Mouse (Mus musculus): ENCODE measurements around the gene Dhx58. TPM values are rescaled to one million over a fixed set of nuclear protein-coding genes. Genes with fewer than 3 reads are reported as not detected.
A peak's percentile ranks its signal among the peaks of the same experiment; 100 is the strongest.

Gene Dhx58
- polyA plus RNA-seq, 2 experiments from 2014 or later = 31.6 to 60.3 TPM

DNA sequence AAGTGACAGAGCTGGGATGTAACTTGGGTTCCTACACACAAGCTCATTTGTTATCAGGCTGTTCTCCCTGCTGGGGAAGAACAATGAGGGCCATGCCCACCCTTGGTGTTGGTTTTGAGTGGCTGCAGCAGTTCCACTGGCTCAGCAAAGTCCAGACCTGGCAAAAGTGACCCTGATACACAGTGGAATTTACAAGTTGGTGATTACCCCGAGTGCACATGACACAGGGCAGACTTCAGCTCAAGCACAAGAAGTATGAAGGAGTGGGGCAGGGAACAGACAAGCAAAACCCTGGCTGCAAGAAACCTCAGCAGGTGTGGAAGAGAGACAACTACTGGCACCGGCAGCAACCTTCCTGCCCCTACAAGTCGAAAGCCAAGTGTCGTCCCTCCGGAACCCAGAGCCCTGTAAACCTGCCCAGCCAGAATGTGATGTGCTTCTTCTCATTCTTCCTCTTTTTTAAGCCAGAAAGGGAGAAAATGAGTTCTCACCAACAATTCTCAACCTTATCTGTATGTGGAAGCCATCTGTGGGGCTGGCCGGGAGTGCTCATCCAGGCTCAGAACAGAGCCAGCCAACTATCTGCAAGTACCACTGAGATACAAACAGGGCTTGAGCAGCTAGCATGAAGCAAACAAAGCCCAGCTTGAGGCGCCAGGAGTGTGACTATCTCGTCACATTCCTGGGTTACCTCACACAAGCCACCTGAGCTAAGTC lies 17.9 kb upstream of the Dhx58 start:
- ATAC-seq = no peak

DNA sequence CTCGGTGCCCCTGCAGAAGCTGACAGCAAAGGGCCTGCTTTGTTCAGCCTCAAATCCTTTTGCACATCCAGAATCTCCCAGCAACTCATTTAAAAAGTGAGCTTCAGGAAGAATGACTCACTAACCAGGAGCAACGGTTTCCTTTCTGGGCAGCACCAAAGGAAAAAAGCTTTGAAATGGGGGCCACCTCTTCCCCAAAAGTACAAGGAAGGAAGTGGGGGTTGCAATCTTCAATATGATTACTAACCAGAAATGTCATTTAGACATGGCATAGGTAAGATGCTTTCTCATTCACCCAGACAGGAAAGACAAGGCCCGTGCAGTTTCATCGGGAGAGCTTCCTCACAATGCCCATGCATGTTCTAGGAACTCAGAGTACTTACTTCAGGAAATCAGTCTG lies 17.2 kb upstream of the Dhx58 start:
- no peak for ATAC-seq

DNA sequence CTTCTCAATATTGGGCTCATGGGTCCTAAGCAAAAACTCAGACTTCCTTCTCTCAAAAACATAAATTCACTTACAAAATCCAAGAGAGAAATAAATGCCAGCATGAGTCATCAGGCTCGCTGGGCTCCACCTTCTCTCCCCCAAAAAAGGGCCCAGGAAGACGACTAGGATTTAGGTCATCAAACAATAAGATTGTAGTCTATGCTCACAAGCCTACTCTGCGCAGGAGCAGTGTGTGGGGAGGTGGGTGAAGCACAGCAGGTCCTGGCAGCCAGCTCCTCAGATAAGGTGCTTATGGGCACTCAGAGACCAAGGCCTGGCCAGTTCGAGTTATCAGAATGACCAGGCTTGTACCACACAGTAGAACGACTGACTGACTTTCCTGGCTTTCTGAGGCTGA lies 16.3 kb upstream of the Dhx58 start:
- ATAC-seq = no peak

DNA sequence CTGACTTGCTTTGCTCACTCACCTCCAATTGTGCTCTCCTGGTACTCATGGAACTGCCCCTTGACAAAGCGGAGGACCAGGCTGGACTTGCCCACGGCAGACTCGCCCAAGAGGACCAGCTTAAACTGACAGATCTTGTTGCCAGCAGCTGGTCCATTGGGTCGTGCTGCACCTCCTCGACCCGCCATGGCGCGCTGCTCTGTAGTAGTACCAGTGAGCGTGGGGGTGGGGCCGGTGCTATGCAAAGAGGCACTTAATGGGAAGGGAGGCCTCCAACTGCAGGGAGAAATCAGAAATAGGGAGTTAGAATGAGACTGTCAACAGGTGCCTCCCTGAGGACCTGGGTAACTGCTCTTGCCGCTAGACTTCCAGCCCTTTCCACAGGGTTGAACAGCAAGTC lies 15.8 kb upstream of the Dhx58 start:
- ATAC-seq = no peak

DNA sequence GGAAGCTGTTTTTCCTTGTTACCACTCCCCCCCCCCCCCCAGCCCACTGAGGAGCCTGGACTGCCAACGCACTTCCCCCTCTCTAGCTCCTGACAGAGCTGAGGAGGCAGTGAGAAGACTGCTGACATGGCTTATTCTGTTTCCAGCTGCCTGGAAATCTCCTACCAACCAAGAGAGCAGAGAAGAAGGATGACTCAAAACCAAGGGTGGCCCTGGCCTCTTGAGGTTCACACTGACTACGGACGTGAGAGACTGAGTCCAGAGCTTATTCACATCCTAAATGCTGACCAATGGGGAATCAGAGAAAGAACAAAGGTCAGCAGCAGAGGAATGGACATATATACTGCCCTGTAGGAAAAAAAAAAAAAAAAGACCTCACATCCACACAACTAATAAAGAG lies 15.2 kb upstream of the Dhx58 start:
- no peak for ATAC-seq

DNA sequence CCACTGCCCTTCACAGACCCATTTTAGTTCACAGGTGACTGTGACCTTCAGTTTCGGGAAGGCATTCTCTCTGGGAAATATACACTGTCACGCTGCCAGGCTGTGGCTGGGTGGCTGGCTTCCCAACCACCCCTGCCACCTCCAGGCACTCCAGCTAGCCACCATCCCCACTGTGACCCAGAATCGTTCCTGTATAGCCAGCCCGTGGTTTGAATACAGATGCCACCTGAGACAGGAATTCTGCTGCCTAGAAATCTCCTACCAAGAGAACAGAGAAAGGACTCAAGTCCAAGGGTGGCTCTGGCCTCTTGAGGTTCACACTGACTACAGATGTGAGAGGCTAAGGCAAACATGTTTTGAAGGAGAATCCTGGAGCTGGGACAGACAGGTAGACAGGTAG lies 14.8 kb upstream of the Dhx58 start:
- ATAC-seq = no peak

DNA sequence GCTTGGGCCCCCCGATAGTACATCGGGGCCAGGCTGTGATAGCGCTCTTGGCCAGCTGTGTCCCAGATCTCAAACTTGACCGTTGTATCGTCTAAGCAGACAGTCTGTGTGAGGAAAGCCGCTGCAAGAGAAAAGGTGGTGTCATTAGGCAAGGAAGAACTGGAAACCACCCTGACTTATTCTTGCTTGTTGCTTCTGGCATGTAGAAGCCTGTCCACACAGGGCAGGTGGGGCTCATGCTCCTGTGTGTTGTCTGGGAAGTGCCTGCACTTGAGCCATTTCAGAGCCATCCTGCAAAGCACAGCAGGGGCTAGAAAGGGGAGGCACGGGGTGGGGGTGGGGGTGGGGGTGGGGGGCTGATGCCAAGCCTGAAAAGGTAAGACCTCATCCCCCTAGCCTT lies 14.4 kb upstream of the Dhx58 start:
- no peak for ATAC-seq

DNA sequence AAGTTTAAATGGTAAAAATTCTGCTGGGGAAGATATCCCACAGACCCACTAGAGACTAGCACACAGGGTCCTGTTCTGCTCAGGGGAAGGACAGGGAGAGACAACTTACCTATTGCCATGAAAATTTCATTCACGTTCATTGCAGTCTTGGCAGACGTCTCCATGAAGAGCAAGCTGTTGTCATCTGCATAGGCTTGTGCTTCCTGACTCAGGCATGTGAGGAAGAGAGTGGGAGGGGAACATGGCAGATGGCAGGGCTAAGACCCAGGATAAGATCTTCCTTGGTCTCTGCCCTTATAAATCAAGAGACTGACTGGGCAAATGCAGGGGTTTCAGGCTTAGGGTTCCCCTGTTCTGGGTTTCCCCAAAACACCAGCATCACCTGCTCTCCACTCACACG lies 12.6 kb upstream of the Dhx58 start:
- ATAC-seq = no peak

DNA sequence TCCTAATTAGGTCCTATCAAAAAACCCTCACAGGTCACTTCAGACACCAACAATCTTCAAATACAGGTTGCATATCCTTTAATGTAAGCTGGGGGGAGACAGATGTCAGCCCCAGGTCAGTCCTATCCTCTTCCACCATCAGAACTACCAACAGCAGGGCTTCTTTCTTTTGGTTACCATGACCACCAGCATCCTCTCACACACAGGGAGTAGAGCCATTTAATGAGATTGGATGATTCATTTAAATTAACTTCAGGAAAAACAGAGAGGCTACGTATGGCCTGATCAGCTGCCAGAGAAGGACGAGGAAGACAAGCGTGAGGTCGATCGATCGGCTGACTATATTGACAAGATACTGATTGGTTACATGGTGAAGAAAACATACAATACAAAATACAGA lies 10.9 kb upstream of the Dhx58 start:
- no peak for ATAC-seq

DNA sequence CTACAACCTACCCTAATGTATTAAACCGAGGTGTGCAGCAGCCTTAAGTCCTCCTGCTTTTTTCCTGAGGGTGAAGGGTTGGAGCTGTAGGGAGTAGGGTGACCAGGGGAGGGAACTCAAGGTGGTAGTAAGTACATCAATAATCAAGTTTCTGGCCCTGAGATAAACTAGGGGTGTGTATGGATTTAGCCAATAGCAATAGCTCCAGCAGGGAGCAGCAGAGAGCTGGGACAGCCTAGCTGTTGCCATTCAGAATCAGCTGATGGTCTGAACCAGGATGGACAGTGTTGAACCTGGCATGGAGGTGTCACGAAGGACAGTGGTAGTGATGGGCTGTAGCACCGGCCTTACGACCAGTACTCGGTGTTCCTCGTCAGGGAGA lies 10.5 kb upstream of the Dhx58 start:
- ATAC-seq = peak; percentile 36

DNA sequence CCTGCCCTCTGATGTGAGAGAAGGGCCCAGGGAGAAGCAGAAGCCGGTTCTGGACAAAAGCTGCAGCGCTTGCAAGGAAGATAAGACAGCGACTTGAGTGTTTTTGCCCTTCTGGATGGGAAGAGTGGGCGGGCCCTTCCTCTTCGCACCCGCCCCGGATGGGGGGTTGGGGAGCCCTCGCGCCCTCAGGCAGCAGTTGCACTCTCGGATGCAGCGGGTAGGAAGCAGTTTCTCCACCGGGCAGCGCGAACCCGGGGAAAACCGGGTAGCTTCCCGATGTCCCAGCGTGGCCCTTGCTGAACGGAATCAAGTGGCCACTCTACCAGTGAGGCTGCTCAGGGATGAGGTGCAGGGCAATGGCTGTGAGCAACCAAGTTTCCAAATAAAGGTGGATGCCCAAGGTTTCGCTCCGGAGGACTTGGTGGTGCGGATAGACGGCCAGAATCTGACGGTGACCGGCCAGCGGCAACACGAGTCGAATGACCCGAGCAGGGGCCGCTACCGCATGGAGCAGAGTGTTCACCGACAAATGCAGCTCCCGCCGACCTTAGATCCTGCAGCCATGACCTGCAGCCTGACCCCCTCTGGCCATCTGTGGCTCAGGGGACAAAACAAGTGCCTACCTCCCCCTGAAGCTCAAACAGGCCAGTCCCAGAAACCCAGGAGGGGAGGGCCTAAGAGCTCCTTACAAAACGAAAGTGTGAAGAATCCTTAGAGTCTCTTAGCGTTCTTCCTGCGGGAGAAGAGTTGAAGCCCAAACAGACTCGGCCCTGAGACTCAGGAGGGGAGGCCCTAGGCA lies 9.9 kb upstream of the Dhx58 start, which contains the start of gene Hspb9:
TSS of gene Hspb9 (plus strand) at position 116 of the 799 bp plus-strand sequence.
- peak; percentile 84 for ATAC-seq

DNA sequence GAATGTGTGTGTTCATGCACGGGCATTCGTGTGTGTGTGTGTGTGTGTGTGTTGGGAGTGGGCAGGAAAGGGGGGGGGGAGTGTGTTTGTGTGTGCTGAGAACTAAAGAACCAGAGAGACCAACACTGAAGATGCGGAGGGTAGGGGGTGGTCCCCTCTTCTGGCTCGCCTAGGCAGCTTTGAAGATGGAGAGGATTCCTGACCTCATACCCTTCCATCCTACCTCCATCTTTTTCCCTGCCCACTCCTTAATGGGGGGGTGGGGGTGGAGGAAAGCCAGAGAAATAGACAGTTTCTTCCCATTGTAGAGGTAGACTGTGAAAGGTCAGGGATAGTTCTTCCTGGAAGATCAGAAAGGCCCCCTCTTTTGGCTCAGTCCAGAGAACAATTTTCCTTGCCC lies 9.1 kb upstream of the Dhx58 start:
- ATAC-seq = no peak

DNA sequence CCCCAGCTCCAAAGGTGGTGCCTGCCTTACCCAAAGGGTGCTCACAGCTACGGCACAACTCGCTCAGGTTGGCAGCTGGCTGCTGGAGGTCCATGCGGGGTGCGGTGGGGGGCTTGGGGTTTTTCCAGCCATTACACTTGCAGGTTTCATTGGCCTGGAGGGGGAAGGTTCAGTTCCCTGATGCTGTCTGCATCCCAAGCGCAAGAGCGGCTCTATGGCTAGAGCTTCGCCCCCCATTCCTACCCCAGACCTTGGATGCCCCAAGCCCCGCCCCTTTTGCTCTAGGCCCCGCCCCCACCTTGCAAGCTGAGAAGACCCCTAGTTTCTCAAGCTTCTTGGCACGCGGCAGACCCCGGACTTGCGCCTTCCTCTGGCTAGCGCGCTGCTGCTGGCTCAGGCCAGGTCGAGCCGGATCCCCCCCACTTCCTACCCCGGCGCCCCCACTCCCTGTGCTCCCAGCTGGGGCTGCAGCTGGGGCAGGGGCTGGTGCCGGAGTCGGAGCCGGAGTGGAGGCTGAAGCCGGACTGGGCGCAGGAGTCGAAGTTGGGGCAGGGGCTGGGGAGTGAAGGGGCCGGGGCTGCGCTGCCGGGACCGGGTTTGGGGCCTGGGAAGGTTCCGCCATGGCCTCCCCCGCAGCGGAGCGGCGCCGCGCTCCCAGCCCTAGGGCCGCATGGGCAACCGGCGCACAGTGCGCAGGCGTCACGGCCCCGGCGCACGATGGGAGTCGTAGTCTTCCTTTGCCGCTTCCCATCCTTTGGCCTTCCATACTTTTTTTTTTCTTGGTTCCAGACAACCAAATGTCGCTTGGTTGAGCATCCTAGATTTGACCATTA lies 7.9 kb upstream of the Dhx58 start, which contains the start of gene Kat2a:
TSS of gene Kat2a (minus strand) at position 683 of the 833 bp plus-strand sequence.
- peak; percentile 63 for ATAC-seq

DNA sequence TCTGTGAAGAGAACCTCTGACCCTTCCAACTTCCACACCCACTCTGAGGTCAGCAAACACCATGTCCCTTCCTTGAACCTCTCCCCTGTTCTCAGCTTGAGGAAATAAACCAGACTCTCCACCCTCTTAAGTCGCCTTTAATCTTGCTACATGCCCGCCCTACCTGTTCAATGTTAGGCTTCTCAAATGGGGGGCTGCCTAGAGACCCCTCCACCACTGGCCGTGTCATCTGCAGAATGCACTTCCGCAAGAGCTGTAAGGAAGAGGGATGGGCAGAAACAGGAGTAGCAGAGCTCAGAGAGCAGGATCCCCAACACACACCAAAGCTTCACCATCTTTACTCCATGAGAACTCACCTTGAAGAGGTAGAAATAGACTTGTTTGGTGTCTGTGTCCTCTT lies 6.9 kb upstream of the Dhx58 start:
- ATAC-seq = no peak

DNA sequence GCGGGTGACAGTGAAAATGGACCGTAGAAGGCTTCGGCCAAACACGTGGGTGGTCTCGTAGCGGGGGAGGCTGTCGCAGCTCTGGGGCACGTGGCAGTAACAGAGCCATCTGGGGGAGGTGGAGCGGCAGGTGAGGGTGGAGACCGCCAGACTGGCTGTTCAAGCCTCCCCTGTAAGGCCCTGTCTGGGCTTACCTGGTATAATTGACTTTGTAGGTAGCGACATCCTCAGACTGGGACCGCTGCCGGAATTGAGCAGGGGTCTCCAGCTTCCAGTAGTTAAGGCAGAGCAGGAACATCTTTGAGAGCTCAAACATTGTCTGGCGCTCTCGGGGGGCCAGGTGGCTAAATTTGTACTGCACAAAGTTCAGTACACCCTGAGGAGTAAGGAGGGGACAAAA lies 6.5 kb upstream of the Dhx58 start:
- no peak for ATAC-seq

DNA sequence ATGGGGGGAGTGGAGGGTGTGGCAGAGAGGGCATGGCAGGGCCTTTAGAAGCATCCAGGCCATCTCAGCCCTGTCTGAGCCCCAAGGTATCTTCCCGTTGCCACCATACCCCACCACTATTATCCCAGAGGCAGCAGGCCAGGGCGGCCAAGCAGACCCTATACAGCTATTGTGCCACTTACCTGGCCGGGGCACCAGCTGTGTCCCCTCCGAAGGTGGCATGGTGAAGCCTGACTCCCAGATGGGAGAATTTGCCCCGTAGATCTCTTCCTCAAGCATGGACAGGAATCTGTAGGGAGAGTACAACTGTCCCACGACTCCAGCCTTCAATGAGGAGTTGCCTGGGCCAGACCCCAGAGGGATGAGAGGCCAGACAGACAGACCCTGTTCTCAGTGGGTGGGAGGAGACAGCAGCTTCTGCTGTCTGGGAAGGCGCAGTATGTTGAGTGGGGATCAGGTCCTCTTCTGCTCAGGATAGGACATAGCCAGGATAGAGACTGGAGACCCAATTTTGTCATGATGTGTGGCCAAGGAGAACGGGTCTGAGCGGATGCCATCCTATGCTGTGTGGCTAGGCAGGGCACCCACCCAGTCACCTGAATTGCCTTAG lies 5.2 kb upstream of the Dhx58 start:
- no peak for ATAC-seq

DNA sequence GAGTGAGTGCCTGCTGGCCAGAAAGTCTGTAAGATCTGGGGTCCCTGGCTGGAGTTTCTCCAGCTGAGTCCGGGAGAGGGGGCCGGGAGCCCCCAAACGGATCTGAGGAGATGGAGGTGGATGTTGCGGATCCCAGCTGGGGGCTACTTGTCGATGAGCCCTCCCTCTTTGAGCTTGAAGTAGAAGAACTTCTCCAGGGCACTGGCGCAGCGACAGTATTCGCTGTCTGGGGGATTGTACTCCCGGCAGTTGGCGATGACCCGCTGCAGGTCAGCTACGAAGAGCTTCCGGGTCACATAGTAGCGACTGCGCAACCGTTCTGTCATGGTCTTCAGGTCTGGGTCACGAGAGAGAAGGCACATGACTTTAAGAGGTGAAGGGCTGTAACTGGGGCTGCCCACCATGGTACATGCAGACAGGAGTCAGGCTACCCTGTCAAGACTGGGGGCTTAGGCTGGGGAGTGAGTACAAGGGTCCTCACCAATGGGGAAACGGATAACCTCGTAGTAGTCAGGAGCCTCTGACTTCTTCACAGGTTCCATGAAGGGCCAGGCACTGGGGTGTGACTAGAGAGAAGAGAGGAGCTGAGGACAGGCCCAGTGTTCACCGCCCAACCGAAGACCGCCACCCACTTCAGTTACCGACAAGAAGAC lies 1.1 kb upstream of the Dhx58 start:
- no peak for ATAC-seq

DNA sequence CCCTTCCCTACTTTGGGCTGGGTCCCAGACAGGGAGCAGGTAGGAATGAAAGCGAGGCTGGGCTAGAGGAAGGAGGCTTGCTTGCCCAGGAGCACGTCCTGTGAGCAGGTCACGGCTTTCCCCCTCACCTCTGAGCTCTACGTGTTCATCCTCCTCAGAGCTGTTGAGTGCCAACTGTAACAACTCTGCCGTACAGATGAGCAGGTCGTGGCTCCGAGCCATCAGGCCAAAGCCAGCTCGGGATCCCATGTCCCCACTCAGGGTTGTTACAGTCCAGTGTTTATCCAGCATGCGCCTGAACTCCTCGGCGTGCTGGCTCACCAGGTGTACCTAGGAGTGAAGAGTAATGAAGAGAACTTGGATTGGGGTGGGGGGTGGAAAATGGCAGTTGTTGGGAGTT lies 705 bp downstream of the Dhx58 start:
- peak; percentile 46 for ATAC-seq

DNA sequence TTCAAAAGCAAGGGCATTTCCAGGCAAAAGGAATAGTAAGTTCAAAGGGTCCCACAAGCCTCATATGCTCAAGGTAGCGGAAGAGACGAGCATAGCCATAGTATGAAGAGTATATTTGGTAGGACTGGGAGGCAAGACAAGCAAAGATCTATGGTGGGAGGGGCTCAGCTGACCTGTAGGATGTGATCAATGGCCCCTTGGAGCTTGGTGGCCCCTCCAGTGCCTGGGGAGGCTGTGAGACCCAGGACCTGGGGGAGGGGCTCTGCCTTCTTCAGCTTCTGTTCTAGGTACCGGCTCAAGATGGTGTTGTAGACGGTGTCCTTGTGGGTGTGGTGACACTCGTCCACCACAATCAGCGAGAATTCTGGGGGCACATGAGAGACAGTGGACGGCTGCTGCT lies 1.2 kb downstream of the Dhx58 start:
- no peak for ATAC-seq

DNA sequence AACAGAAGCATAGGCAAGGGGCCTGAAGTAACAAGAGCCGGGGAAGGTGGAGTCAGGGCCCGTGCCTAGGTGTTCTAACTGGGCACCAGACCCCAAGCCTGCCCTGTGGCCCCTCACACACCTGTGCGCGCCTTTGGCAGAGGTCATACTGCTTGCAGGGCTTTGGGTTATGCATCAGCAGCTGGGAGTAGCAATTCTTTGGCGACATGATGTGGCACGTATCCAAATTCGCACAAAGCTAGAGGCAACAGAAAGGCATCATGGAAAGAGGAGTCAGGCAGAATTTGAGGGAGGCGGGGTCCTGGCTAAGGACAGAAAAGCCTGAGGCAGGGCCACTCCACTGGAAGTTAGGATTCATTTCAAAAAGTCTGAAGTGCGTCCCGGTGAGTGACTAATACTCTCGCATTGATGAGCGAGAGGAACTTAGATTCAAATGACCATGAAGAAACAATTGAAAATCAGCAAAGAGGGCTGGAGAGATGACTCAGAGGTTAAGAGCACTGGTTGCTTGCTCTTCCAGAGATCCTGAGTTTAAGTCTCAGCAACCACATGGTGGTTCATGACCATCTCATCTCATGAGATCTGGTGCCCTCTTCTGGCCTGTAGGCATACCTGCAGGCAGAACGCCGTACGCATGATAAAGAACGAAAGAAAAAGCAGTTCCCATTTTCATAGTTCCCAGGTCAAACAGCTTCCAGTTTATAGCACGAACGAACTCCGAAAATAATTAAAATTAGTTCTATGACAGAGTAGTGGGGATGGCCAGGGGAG lies 1.8 kb downstream of the Dhx58 start:
- ATAC-seq = peak; percentile 75

DNA sequence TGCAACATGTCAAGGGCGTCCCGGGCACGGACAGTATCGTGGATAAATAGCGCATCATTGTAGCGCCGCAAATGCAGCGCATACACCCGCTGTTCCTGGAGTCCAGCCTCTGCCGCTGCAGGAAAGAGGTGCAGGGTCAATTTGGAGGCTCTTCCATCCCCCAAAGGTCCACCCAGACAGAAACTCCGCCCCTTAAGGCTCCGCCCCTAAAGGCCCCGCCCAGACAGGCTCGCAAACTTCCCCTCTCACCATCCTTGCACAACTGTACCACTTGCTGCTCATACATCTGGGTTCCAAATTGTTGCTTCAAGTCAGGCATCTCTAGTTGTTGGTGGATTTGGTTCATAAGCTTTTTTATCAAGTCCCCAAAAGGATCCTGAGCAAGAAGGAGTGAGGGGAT lies 2.8 kb downstream of the Dhx58 start:
- ATAC-seq = no peak

DNA sequence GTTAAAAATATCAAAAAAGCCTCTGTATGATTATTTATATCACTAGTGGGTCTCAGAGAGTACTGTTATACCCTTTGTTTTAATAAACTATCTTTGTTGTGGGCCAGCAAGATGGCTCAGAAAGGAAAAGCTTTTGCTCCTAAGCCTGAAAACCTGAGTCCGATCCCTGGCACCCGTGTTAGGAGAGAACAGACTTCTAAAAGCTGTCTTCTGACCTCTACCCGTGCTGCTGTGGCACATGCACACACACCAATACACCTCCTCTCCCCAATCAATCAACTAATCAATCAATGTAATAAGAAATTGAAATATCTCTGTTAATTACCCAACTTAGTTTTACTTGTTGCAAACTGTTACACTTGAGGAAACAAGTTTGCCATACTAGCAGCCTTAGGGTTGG lies 3.4 kb downstream of the Dhx58 start:
- no peak for ATAC-seq

Data from CD4-positive, CD25-positive, alpha-beta regulatory T cell, adult 4 months (primary cell).